Mouse (Mus musculus) brain, embryonic 14.5 days (tissue): ENCODE measurements at regions not wholly inside any gene's neighbourhood (a gene's known extent, or its start where the extent isn't known, plus 50 kb on each side); places are given as distances from the start of the nearest gene placed in this dataset.

Source experiments
- CTCF ChIP-seq: fragments of 200-500 bp; IDR thresholded peaks from 2 replicates; pipeline ENCODE4 v1.5.1; 2012; ENCODE audit warnings: inconsistent platforms, mild to moderate bottlenecking, moderate library complexity, borderline replicate concordance; ENCODE audit not compliant: insufficient read depth, insufficient read length; ENCODE audit errors: extremely low read depth
- POLR2A ChIP-seq: fragments of 200-500 bp; IDR thresholded peaks from 2 replicates; pipeline ENCODE4 v1.6.1; 2012; ENCODE audit warnings: mild to moderate bottlenecking, inconsistent platforms, borderline replicate concordance; ENCODE audit not compliant: poor library complexity, insufficient read depth, insufficient read length, severe bottlenecking; ENCODE audit errors: extremely low read depth

GRCm38 (mm10) chr5:102242614-102243013 lies 172.9 kb upstream of the Wdfy3 start:
- TF ChIP-seq POLR2A: no peak
- TF ChIP-seq CTCF: no peak
